Mouse (Mus musculus): ENCODE measurements around the gene Galnt9.

DNA sequence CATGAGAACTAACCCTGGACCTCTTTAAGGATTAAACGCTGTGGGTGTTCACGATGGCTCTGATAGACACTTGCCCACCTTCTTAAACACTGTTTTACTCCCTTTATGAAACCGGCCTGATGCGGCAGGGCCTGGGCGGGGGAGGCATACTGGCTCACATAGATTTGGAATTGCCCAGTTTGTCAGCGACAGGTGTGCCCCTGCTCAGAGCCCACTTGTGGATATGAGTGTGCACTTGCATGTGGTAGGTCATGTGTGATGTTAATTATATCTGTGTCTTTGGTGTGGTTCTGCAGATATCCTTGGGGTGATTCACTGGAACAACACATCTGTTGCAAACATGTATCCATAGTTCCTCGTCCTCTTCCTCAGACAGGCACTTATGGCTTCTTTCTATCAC, 66.3 kb downstream of the Galnt9 start:
- TF ChIP-seq CTCF (IDR thresholded peaks at IDR 0.05; ENCODE audit: low read depth), result no peak
- TF ChIP-seq EP300 (IDR thresholded peaks at IDR 0.05; ENCODE audit: low read depth), result no peak
